Mouse (Mus musculus): ENCODE results near the gene Ccdc9. TPM values are rescaled to one million over a fixed set of nuclear protein-coding genes. Genes with fewer than 3 reads are reported as not detected.
A peak's percentile ranks its signal among the peaks of the same experiment; 100 is the strongest.

Ccdc9 gene
- polyA plus RNA-seq, 1 experiment, result 24.9 TPM

DNA sequence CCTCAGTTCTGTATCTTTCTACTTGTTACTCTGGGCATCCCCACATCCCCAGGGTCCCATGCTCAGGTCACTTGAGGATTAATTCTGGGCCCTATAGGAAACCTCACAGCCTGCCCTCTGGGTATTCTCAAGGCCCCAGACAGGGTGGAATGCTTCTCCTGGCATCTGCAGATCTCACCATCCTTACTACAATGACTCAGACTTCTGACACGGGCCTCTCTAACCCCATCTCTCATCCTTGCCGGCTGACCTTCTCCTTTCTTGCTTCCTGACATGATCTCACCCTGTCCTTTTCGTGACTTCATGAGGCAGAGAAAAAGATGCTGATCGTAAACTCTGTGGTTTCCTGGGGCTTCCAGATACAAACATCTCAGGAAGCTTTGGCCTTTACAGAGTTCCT lies 32.4 kb downstream of the Ccdc9 start:
- Histone ChIP-seq H3K4me3 (ENCODE audit: low read depth, low read length) (no peak overlapping the region), H3K4me1 (ENCODE audit: control insufficient read depth, insufficient read depth, insufficient read length, low read length) (no peaks in the 10 kb centered on the region), H3K27me3 (ENCODE audit: control insufficient read depth, insufficient read depth, low read length) (no peaks in the 10 kb centered on the region), H3K36me3 (ENCODE audit: control insufficient read depth, insufficient read depth, low read length) (no peaks in the 10 kb centered on the region), H3K27ac (ENCODE audit: insufficient read depth, low read depth, low read length) (peak overlapping the region; percentile 63)
- WGBS, result 47% methylated on average over 4 of the region's 4 CpGs
- TF ChIP-seq CTCF (IDR thresholded peaks at IDR 0.05; ENCODE audit: extremely low read depth, insufficient read length, insufficient replicate concordance, low read depth, low read length), result no peak
- TF ChIP-seq POLR2A (IDR thresholded peaks at IDR 0.05; ENCODE audit: low read depth, low read length), result no peak

DNA sequence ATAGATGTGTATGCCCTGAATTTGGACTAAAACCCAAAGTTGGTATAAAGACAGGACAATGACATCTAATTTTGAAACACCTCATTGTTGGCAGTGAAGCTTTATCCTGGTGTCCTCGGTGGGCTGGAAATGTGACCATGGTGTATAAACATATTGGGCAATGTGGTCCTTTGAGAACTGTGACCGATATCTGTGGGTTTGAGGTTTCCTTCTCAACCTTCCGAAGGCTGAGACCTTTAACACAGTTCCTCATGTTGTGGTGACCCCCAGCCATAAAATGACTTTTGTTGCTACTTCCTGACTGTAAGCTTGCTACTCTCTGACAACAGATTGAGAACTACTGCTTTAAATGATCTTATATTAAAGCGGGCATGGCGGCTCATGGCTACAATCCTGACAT lies 35.9 kb downstream of the Ccdc9 start:
- no peak overlapping the region for H3K4me3 ChIP-seq (ENCODE audit: low read depth, low read length)
- no peaks in the 10 kb centered on the region for H3K27me3 ChIP-seq (ENCODE audit: control insufficient read depth, insufficient read depth, low read length)
- TF ChIP-seq CTCF (IDR thresholded peaks at IDR 0.05; ENCODE audit: extremely low read depth, insufficient read length, insufficient replicate concordance, low read depth, low read length) (no peak), POLR2A (IDR thresholded peaks at IDR 0.05; ENCODE audit: low read depth, low read length) (no peak)
- H3K36me3 ChIP-seq (ENCODE audit: control insufficient read depth, insufficient read depth, low read length), result no peaks in the 10 kb centered on the region
- 64% methylated on average over 5 of the region's 5 CpGs for WGBS
- H3K27ac ChIP-seq (ENCODE audit: insufficient read depth, low read depth, low read length), result no peak overlapping the region
- no peaks in the 10 kb centered on the region for H3K4me1 ChIP-seq (ENCODE audit: control insufficient read depth, insufficient read depth, insufficient read length, low read length)

DNA sequence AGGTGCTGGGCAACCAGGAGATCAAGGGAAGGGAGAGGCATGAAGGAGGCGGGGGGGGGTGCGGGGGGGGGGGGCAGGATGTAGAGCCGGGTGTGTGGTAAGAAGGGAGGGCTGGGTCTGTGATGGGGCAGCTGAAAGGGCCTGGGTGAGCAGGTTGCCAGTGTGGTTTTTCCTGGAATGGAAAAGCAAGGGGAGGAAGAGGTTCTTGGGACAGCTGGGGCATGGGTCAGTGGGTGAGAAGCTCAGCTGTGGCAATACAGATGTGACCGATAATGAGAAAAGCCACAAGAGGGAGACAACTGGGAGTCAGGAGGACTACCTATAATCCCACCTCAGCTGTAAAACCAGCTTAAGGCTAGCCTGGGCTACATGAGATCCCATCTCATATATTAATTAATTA lies 40.6 kb downstream of the Ccdc9 start:
- no peaks in the 10 kb centered on the region; the same call in 1 of the 2 replicates for H3K4me1 ChIP-seq (ENCODE audit: control insufficient read depth, insufficient read depth, insufficient read length, low read length)
- WGBS, result 24% methylated on average over 2 of the region's 4 CpGs
- no peak overlapping the region for H3K4me3 ChIP-seq (ENCODE audit: low read depth, low read length)
- no peak for TF ChIP-seq CTCF (IDR thresholded peaks at IDR 0.05; ENCODE audit: extremely low read depth, insufficient read length, insufficient replicate concordance, low read depth, low read length)
- no peak for TF ChIP-seq POLR2A (IDR thresholded peaks at IDR 0.05; ENCODE audit: low read depth, low read length)
- no peak overlapping the region for H3K27ac ChIP-seq (ENCODE audit: insufficient read depth, low read depth, low read length)
- no peaks in the 10 kb centered on the region for H3K36me3 ChIP-seq (ENCODE audit: control insufficient read depth, insufficient read depth, low read length)
- no peaks in the 10 kb centered on the region for H3K27me3 ChIP-seq (ENCODE audit: control insufficient read depth, insufficient read depth, low read length)

DNA sequence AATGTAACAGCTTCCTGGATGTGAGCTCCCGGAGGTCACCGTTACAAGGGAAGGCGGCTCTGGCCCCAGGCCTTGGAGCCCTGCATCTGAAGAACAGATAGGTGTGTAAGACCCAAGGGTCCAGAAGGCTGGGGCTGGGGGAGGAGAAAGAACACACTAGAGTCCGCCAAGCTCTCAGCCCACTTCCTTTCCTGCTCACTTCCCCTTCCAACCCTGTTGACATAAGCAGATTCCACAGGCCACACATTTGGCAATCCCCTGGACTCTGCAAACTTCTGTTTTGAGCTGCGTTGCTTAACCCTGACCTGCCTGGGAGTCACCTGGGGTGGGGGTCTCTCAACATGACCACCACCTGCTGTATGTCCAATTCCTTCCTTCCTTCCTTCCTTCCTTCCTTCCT lies 42.5 kb downstream of the Ccdc9 start, which contains the start of gene C5ar2:
C5ar2 (minus strand) TSS at position 88 of the 400 bp plus-strand sequence.
- 50% methylated on average over 5 of the region's 5 CpGs for WGBS
- Histone ChIP-seq H3K4me3 (ENCODE audit: low read depth, low read length) (no peak within 1 kb of the TSS), H3K27me3 (ENCODE audit: control insufficient read depth, insufficient read depth, low read length) (no peaks in the 10 kb centered on the region), H3K36me3 (ENCODE audit: control insufficient read depth, insufficient read depth, low read length) (no peaks in the 10 kb centered on the region), H3K27ac (ENCODE audit: insufficient read depth, low read depth, low read length) (peak within 1 kb of the TSS; percentile 40), H3K4me1 (ENCODE audit: control insufficient read depth, insufficient read depth, insufficient read length, low read length) (peaks cover 2% of the 10 kb centered on the region; the same call in 1 of the 2 replicates)
- TF ChIP-seq POLR2A (IDR thresholded peaks at IDR 0.05; ENCODE audit: low read depth, low read length) (no peak), CTCF (IDR thresholded peaks at IDR 0.05; ENCODE audit: extremely low read depth, insufficient read length, insufficient replicate concordance, low read depth, low read length) (no peak)

DNA sequence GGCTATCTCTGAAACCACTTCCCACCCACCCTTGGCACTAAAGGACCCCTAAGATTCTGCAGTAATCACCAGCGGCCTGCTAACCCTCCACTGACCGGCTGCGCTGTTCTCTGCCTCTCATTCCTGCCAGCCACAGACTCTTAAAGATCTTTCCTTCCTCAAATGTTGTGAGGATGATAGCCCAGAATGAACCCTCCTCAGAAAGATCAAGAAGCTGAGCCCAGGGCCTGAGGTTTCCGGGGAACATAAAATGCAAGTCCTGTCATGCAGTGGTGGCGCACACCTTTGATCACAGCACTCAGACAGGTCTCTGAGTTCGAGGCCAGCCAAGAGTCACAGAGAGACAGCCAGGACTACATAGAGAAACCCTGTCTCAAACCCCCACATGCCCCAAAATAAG lies 44.4 kb downstream of the Ccdc9 start:
- Histone ChIP-seq H3K4me3 (ENCODE audit: low read depth, low read length) (no peak overlapping the region), H3K27me3 (ENCODE audit: control insufficient read depth, insufficient read depth, low read length) (no peaks in the 10 kb centered on the region), H3K27ac (ENCODE audit: insufficient read depth, low read depth, low read length) (no peak overlapping the region), H3K36me3 (ENCODE audit: control insufficient read depth, insufficient read depth, low read length) (no peaks in the 10 kb centered on the region), H3K4me1 (ENCODE audit: control insufficient read depth, insufficient read depth, insufficient read length, low read length) (peaks cover 2% of the 10 kb centered on the region; the same call in 1 of the 2 replicates)
- WGBS, result 82% methylated on average over 6 of the region's 6 CpGs
- TF ChIP-seq CTCF (IDR thresholded peaks at IDR 0.05; ENCODE audit: extremely low read depth, insufficient read length, insufficient replicate concordance, low read depth, low read length) (no peak), POLR2A (IDR thresholded peaks at IDR 0.05; ENCODE audit: low read depth, low read length) (no peak)

DNA sequence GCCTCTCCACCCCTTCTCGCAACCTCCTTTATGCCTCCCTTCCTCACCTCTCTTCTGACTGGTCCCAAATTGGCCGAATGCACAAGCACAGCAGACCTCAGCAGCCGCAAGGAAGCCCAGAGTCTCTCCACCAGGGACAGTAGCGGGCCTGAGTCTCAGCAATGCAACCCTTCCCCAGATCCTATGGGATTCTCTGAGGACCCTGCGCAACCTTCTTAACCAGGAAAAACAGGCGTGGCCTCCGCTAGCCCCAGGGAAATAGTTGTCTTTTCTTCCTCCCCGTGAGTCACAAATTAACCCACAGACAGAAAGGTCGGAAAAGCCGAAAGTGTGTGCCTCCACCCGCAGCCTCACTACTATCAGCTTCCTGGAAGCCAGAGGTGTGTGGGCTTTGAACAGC lies 44.8 kb downstream of the Ccdc9 start:
- H3K4me3 ChIP-seq (ENCODE audit: low read depth, low read length), result no peak overlapping the region
- WGBS, result 44% methylated on average over 11 of the region's 11 CpGs
- H3K36me3 ChIP-seq (ENCODE audit: control insufficient read depth, insufficient read depth, low read length), result no peaks in the 10 kb centered on the region
- no peak for TF ChIP-seq CTCF (IDR thresholded peaks at IDR 0.05; ENCODE audit: extremely low read depth, insufficient read length, insufficient replicate concordance, low read depth, low read length)
- H3K27me3 ChIP-seq (ENCODE audit: control insufficient read depth, insufficient read depth, low read length), result no peaks in the 10 kb centered on the region
- peak overlapping the region; percentile 31; the same call in 1 of the 2 replicates for H3K27ac ChIP-seq (ENCODE audit: insufficient read depth, low read depth, low read length)
- peaks cover 2% of the 10 kb centered on the region; the same call in 1 of the 2 replicates for H3K4me1 ChIP-seq (ENCODE audit: control insufficient read depth, insufficient read depth, insufficient read length, low read length)

DNA sequence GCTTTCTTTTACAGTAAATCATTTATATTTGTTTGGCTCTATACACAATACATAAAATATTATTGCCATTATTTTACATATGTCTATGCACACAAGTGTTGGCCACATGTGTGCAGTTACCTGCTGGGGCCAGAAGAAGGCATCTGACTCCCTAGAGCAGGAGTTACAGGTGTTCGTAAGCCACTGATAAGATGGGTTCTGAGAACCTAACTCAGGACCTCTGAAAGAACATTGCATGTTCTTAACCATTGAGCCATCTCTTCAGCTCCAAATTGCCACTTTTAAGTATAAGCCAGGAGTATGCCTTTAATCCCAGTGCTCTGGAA lies 45.7 kb downstream of the Ccdc9 start:
- WGBS, result 96% methylated on average over 1 of the region's 1 CpGs

More for the DNA sequence above, 45.7 kb downstream of the Ccdc9 start:
- no peak for TF ChIP-seq CTCF (IDR thresholded peaks at IDR 0.05; ENCODE audit: extremely low read depth, insufficient read length, insufficient replicate concordance, low read depth, low read length)
- no peak for TF ChIP-seq POLR2A (IDR thresholded peaks at IDR 0.05; ENCODE audit: low read depth, low read length)
- no peak overlapping the region for H3K4me3 ChIP-seq (ENCODE audit: low read depth, low read length)
- H3K27me3 ChIP-seq (ENCODE audit: control insufficient read depth, insufficient read depth, low read length), result no peaks in the 10 kb centered on the region
- H3K36me3 ChIP-seq (ENCODE audit: control insufficient read depth, insufficient read depth, low read length), result no peaks in the 10 kb centered on the region
- H3K4me1 ChIP-seq (ENCODE audit: control insufficient read depth, insufficient read depth, insufficient read length, low read length), result peaks cover 2% of the 10 kb centered on the region; the same call in 1 of the 2 replicates
- H3K27ac ChIP-seq (ENCODE audit: insufficient read depth, low read depth, low read length), result no peak overlapping the region
